Mouse (Mus musculus) T-helper 1 cell (primary cell): ENCODE measurements at regions not wholly inside any gene's neighbourhood (a gene's known extent, or its start where the extent isn't known, plus 50 kb on each side); places are given as distances from the start of the nearest gene placed in this dataset.
"Not testable (repeated sequence)": the region's sequence is repeated elsewhere in the genome, so short reads cannot be mapped to it uniquely, and the experiment has no call there.

Experiments
- in situ Hi-C: fragments of 300-600 bp; cut with MboI, MseI; formaldehyde crosslinking; loops from one replicate; pipeline ENCODE4 v1.15.1; 2025; ENCODE audit warnings: high pct_unique_total_duplicates

DNA sequence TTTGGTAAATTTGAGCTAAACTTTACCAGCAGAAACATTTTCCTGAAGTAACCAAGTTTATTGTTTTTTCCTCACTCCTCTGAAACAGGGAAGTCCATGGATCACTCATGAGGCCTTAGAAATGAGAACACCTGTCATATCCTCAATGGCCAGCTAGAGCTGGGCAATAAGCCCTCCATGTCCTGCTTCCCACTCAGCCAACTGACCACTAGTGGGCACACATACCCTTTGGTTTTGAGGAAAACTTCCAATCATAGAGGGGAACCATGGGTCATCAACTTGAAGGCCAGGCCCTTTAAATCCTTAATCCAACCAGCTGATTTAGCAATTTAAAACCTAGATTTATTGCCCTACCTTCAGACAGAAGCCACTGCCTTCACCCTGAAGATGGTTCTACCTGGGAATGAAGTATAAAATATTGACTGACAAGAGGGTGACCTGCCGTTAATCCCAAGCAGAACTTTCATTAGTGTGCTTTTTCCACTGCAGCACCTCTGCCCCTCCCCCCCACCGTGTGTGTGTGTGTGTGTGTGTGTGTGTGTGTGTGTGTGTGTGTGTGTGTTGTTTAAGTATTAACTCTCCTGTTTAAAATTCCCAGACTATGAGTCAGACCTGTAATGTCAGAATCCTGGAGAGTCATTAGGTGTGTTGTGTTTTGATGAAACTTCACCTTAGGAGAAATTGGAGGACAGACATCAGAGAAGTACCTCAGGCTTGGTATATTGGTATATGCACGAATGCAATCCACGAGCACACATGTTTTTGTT is 312.3 kb downstream of the Hdgfl1 start:
- in situ Hi-C loops = no loop called here

DNA sequence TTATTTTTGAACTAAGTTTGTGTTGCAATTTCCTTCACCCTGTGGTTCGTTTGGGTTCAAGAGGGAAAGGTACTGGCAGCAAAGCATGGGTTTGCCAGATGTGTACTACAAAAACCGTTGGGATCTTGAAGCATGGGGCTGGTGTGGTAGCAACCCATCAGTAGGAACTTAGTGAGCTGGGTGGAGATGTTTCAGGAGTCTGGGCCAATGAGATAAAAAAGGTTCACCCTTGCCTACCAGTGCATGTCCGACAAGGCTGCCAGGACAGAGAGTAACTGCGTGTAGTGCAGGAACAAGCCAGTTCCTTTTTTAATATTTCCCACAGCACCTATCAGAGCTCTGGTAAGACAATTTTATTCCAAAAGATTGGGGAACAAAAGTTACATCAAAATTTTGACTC is 343.3 kb downstream of the Hdgfl1 start:
- in situ Hi-C loops = no loop called here

DNA sequence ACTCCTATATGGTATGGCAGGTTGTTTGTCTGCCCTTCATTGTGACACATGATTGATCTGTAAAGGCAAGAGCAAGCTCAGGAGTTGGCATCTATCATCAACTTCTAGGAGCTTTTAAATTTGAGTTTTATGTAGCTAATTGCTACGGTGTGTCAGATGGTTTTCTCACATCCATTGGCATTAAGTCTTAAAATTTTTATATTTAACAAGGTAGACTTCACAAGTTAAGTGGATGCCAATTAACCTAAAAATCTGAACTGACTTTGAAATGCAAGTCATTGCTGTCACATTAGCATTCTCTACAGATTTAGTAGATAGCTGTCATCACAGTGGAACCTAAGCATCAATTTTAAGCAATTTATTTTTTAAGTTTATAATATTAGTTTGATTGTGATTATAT is 345.5 kb downstream of the Hdgfl1 start:
- in situ Hi-C loops = no loop called here

DNA sequence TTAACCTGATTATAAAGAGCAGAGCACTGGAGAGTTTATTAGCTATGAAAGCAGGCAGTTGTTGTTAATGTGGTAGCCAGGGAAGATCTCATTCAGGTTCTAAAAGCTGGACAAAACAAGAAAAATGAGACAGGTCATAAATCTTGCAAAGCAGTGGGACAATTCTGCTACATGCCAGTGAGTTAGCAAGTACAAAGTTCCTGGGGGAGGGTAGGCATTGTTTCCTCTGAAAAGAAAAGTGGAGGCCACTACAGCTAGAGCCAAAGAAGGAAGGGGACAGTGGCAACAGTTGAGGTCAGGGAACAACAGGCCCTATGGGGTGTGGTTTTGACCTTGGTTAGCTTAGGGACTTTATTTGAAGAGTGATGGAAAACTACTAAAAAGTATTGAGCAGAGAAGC is 364.2 kb downstream of the Hdgfl1 start:
- in situ Hi-C loops = no loop called here

DNA sequence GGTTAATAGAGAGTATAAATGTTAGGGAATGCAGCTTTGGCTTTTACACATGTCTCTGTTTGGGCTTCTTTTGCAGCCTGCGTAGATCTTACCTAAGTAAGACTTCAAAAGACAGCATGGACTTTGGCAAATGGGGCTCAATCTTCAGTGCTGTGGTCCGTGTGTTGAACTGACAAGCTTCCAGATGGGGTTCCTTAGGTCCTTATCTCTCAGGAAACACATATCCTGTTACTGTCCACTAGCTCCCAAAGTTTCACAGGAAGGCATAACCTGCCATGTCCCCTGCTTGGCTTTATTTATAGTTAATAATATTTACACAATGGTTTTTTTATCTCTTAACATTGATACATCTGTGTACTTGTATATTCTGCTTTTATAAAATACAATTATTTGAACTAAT is 365.3 kb downstream of the Hdgfl1 start:
- in situ Hi-C loops = no loop called here

DNA sequence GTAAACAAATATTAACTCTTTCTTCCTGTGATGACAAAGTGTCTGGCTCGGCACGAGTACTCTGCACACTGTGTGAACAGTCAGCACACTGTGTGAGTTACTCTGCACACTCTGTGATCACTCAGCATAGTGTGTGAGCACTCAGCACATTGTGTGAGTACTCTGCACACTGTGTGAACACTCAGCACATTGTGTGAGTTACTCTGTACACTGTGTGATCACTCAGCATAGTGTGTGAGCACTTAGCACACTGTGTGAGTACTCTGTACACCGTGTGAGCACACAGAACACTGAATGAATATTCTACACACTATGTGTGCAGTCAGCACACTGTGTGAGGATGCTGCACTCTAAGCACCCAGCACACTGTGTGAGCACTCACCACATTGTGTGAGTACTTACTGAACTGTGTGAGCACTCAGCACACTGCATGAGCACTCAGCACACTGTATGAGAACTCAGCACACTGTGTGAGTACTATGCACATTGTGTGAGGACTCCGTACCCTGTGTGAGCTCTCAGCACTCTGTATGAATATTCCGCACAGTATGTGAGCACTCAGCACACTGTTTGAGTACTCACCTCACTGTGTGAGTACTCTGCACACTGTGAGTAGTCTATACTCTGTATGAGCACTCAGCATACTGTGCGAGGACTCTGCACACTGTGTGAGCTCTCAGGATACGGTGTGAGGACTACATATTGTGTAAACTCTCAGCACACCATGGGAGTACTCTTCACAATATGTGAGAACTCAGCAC is 381.9 kb downstream of the Hdgfl1 start:
- in situ Hi-C loops = no loop called here

DNA sequence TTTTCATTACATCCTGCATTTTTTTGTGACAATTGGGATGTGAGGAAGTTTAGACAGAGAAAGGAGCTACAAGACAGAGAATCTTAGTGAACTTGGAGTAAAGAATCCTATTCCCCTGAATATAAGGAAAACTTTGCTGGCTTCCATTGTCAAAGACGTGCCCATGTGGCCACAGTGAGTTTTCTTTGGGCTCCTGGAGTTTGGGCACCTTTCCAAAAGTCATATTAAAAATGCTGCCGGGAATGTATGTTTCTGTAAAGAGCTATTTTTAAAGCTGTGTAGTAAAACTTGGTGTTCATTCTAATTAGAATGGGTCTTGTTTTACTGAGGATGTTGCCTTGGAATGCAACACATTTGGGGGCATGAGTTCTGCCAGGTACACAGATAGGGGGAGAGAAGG is 387.3 kb downstream of the Hdgfl1 start:
- in situ Hi-C loops = no loop called here

DNA sequence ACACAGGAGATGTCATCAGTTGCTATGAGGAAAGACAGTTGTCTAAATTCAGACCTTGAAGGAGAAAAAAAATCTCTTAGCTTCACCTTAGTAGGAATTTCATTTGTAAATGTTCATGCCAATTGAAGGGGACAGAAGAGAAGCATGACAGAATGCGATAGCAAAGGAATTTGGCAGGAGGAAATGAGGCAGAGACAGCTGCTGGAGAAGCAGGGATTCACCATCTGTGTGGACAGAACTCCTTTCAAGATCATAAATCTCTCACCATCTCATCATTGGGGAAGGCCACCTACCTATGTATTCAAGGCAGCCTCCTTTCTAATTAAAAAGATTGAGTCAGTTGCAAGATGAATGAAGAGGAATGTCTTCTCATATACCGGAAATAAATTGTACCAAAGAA is 387.8 kb downstream of the Hdgfl1 start:
- in situ Hi-C loops = no loop called here

DNA sequence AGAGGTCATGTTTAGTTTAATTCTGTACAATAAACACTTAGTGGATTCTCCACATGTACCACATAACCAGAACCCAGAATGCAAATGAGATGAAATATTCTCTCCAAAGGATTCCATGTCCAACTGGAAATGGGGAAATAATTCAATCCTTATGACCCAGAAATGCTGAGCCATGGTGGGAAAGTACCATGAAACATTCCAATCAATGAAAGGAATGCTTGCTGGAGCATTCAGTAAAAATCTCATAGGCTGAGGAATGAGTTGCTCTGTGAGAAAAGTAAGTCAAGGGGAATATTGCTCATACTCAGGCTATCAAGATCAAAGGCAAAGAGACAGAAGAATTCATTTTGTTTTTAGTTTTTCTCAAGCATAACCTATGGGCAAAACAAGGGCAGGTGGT is 394.4 kb downstream of the Hdgfl1 start:
- in situ Hi-C loops = no loop called here

DNA sequence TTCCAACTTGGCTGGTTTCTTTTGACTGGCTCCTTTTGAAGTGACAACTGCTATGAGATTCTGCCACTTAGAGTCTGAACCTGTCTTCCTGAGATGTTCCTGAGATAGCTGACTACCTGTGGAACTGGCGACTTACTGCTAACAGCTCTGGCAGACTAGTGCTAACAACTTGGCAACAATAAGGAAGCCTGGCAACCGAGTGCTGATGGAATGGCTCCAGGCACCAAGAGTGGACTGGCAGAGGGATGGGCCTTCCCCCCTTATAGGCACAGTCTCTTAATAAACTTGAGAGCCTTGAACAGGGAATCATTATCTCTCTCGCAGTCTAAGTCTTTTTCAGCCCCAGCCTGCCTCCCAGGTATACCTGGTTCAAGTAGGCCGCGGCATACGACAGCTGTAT is 404.1 kb downstream of the Hdgfl1 start:
- in situ Hi-C loops = not testable (repeated sequence)

DNA sequence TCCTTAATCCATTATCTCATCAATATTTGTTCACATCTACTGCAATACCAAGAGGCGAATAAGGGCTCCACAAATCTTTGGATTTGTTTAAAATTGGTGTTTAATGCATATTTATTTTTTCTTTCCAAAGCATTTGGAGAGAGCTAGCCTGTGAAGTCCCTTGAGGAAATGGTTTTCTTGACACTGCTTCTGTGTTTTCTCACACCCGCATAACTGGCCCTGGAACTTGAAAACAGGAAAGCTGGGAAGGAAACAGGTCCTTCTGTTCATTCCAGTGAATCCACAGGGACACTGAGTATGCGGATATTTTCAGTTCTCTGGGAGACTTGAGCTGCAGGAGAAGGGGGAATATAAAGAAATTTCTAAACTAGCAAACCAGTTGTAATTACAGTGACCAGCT is 413.6 kb downstream of the Hdgfl1 start:
- in situ Hi-C loops = no loop called here

DNA sequence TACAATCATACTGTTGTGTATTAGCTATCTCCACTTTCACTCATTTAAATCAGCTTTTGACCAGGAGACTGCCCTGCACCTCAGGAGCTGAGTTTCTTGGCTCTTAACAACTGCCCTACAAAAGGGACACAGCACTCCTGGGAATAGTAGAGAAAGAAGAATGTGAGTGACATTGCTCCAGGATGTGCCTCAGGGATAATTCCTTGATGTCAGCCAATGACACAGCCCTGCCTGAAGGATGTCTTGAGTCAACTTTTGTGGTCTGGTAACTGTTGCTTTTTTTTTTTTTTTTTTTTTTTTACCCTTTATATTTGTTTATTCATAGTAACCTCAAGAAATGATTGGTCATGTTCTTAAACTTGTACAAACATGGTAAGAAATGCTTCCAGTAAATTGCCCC is 415.5 kb downstream of the Hdgfl1 start:
- in situ Hi-C loops = no loop called here

DNA sequence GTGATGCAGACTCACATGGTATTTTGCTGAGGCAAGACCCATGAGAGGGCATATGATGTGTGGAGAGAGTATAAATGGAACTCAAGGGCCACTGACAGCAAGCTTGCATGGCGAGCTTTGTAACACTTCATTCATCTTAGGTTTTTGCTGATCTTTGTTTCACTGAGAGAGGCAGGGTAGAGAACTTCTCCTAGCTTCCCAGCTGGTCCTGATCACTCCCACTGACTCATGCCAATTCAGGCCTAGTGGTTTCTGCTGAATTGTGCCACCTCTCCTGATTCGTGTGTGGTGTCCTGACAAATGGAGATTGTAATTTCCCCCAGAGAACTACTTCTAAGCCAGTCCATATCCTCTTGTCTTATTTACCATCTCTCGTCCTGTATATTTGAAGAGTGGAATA is 419.5 kb downstream of the Hdgfl1 start:
- in situ Hi-C loops = no loop called here

DNA sequence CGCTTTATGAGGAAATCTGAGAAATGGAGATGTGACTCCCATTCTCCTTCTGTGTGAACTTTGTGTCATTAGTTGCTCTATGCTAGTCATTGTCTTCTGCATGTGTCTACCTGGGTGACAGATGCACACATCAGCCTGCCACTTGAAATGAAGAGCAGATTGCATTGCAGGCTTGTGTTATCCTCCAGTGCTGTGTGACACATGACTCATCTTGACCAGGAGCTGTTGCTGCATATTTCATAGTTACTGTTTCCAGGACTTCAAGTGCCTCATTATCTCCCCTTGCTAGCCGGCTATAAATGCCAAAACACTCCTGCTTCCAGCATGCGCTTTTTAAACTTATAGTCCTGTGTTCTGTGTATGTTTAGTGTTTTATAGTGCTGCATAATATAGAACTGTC is 431.2 kb downstream of the Hdgfl1 start:
- in situ Hi-C loops = no loop called here

DNA sequence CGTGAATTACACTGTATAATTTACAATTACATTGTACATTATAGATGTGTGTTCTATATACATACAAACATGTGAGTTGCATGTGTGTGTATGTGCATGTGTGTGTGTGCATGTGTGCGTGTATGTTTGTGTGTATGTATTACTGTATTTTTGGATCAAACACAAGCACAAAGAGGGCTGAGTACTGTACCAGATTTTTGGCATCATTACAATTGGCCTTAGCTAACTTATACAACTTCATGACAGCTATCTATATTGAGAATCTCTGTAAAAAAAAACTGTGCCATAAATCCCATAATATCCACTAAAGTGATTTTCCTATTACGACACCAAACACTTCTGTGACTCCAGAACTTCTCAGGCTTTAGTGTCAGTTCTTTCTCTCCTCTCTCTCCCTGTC is 444.9 kb downstream of the Hdgfl1 start:
- in situ Hi-C loops = no loop called here

DNA sequence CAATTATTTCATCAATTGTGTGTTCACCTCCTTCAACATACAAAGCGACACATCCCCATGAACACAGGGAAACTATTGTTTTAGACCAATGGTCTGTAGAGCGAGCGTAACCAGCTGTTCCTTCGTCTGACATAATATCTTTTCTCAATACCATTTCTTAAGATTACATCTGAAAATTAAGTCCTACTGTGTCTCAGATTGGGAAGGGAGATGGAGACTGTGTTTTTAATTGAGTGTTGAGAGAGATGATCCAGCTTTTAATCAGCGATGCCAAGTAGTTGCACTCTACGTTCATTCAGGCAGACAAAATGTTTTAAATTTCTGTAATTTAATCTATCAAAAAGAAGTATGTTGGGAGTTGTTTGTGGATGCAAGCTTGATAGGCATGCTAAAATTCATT is 445.3 kb downstream of the Hdgfl1 start:
- in situ Hi-C loops = no loop called here

DNA sequence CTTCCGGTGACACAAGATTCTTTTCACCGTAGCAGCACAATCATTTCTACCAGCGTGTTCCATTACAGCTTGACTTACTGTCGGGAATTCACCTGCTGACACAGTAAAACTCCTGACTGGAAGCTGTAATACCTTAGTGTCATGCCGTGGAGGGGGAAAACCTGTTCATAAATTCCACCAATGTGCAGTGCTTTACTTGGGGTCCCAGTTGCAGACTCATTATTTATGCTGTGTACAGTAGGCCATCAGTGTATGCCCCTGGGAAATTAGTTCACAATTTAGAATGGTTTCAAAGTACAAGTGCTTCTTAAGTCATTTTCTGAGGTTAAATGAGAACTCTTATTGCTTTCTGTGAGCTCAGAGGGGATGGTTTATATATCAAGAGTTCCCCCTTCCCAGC is 451.4 kb downstream of the Hdgfl1 start:
- in situ Hi-C loops = no loop called here

DNA sequence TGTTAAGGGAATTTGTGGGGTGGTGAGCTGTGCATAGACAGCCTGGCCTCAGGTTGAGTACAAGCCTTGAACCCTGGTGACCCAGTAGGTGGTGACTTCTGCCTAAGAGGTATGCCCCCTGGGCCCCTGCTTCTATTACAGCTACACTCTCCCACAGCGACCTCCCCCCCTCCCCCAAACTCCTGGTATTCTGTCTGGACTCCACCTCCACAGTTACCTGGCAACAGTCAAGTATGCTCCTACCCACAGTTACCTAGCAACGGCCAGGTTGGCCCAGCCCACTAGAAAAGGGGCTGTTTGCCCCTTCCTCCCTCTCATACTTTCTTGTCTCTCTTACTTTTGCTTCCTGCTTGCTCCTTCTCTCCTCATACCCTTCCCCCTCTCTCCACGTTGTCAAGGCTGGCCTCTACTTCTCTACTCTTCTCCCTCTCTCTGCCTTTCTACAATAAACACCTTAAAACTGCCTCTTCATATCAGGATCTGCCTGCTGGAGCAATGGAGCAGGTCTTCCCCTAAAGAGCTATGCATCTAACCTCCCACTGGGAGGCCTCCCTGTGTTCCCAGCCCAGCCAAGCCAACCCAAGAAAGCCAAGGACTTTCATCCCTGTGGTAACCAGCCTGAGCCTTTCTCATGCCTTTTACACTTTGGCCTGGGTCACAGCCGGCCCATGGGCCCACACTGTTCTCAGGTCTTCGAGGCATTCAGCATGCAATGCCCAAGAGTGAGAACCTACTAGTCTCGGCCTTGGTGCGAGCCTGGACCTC is 457.5 kb downstream of the Hdgfl1 start:
- in situ Hi-C loops = no loop called here

DNA sequence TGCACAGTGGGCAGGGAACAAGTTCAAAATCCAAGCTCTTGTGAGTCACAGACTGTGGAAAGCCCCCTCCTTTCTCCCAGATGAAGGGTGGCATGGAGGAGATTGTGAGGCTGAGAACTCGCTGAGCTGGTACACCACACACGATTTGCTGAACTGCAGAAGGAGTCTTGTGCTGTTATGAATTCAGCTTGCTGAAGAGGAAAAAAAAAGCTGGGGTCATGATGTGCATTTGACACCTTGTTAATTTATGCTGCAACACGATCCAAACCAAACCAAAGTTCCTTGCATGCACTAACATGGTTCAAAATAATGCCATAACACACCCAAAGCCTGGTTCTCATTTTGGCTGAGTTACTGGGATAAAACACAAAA is 485.9 kb downstream of the Hdgfl1 start:
- in situ Hi-C loops = no loop called here

DNA sequence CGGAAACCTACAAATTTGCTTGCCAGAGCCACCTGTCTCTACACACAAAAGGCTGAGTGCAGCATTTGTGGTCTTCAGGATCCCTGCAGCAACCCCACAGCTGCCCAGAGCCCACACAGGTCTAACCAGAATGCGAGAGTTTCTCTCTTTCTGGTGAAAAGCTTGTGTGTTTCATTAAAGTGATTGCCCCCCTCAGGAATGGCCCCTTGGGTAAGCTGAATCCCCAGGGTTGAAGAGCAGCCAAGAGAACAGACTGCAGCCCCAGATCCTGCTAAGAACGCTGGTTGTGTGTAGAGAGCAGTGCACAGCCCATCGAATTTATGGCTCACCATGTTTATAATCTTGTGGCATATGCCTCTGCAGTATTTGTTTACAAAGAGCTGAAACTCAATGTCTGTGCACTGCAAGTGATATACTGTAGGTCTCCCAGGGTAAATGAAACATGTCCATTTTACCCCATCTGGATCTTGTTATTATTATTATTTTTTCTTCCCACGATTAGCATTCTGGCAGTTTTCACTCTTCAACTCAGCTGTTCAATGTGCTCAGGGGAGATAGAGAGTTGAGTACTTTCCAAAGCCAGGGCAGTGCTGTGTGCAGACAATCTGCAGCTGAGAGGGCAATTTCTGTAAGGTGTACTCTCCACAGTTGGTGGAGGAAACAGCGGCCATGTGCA is 486.4 kb downstream of the Hdgfl1 start:
- in situ Hi-C loops = no loop called here

DNA sequence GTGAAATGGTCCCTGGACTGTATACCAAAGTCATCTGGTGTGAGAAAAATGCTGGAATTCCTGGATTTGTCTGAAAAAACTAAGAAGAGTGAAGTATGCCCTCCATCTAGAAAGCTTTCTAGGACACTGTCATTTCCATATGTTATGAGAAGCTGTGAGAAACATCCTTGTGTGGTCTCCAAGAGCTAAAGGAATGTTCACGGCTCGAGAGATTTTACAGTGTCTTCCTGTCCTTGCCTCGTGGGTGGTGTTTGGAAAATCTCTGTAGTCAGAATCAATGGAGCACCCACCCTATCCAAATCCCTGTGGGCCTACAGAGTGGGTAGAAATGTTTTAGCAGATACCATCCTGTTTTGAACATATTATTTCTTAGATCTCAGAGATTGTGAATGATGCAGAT is 487.7 kb downstream of the Hdgfl1 start:
- in situ Hi-C loops = no loop called here

DNA sequence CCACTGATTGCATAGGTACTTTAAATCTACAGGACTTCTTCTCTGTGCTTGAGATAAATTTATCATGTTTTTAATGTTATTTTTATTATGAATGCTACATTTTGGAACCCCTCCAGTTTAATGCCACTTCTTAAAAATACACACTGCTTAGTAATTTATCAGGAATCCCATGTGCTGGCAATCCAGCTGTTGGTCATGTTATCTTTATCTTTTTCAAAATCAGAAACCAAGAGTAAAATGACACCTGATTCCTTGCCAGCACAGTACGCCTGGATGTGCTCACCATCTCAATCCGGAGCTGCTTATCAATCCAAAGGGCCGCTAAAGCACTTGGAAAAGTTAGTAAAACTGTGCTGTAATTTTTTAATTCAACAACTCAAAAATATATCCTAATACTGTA is 497.1 kb downstream of the Hdgfl1 start:
- in situ Hi-C loops = no loop called here
